Comparison of ENCODE assay signal across 9 mouse cellular contexts in the genomic region with DNA sequence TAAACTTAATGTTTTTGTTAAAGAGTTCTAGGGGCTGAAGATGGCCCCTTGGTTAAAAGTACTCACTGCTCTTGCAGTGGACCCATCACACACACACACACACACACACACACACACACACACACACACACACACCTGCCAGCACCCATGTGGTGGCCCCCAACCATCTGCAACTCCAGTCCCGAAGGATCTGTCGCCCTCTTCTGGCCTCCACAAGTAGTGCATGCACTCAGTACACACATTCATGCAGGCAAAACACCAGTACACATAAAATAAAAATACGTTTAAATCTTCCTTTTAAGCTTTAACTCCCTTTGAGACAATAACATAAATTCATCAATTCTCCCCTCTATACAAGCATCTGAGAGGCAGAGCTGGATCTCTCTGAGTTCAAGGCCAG. TPM values are rescaled to one million over a fixed set of nuclear protein-coding genes. Genes with fewer than 3 reads are reported as not detected.
DNase-seq lines count a peak whose midpoint lies in the region; ATAC-seq and TF ChIP-seq lines count a peak whose summit lies in the region.
"Had no signal": no experiment of that assay in that cellular context is flagged by ENCODE, and none has a peak within 500 bp of the region (broad histone marks: within the 10 kb centered on the region; RNA-seq: fewer than 3 reads in every experiment).

No protein-coding gene starts in this region.

- peaks cover 27% of the 10 kb centered on the region for H3K4me1 ChIP-seq in forebrain, embryonic 14.5 days (ENCODE audit: control insufficient read depth, insufficient read depth, low read length)
- peaks cover 33% of the 10 kb centered on the region for H3K4me1 ChIP-seq in forebrain, embryonic 12.5 days
- no peaks in the 10 kb centered on the region for H3K4me1 ChIP-seq in liver, adult 2 months (ENCODE audit: control insufficient read depth, insufficient read depth, low read length)
- H3K4me1 ChIP-seq in liver, embryonic 12.5 days: no peaks in the 10 kb centered on the region
- no peaks in the 10 kb centered on the region for H3K4me1 ChIP-seq in lung, postnatal 0 days (ENCODE audit: insufficient read depth, low read depth, low read length)

- peak; percentile 46 for DNase-seq in forebrain, embryonic 14.5 days (ENCODE audit: low spot score)
- no peak for DNase-seq in liver, adult 2 months (ENCODE audit: extremely low read depth, low read depth, low spot score)
- peak; percentile 34 for DNase-seq in T-cell, adult 2 months (ENCODE audit: low spot score)
- peak; percentile 52 for DNase-seq in embryo, embryonic 9.5 days (ENCODE audit: extremely low spot score)
- DNase-seq in lung, postnatal 0 days (ENCODE audit: low spot score): peak; percentile 39
- no peak for DNase-seq in frontal cortex, postnatal 14 days (ENCODE audit: low spot score in 2 of 2)

- H3K36me3 ChIP-seq in forebrain, embryonic 14.5 days (ENCODE audit: control insufficient read depth, insufficient read depth, low read length): no peaks in the 10 kb centered on the region
- H3K36me3 ChIP-seq in forebrain, embryonic 12.5 days (replicated peaks): no peaks in the 10 kb centered on the region
- no peaks in the 10 kb centered on the region for H3K36me3 ChIP-seq in liver, adult 2 months (ENCODE audit: control insufficient read depth, insufficient read depth, low read length)
- H3K36me3 ChIP-seq in liver, embryonic 12.5 days: no peaks in the 10 kb centered on the region
- no peaks in the 10 kb centered on the region for H3K36me3 ChIP-seq in lung, postnatal 0 days (ENCODE audit: insufficient read depth, low read length)
- H3K36me3 ChIP-seq: neural tube, embryonic 12.5 days had no signal

- H3K27me3 ChIP-seq in forebrain, embryonic 14.5 days (replicated peaks; ENCODE audit: control insufficient read depth, insufficient read depth, low read length): no peaks in the 10 kb centered on the region
- H3K27me3 ChIP-seq in forebrain, embryonic 12.5 days: no peaks in the 10 kb centered on the region
- H3K27me3 ChIP-seq in liver, adult 2 months (ENCODE audit: control insufficient read depth, insufficient read depth, low read length): no peaks in the 10 kb centered on the region
- no peaks in the 10 kb centered on the region for H3K27me3 ChIP-seq in liver, embryonic 12.5 days (replicated peaks)
- no peaks in the 10 kb centered on the region for H3K27me3 ChIP-seq in lung, postnatal 0 days (replicated peaks; ENCODE audit: insufficient read depth, low read length)
- H3K27me3 ChIP-seq: neural tube, embryonic 12.5 days had no signal

- TF ChIP-seq POLR2A in liver, adult 2 months (IDR thresholded peaks at IDR 0.05; ENCODE audit: extremely low read depth, insufficient read depth, low read length): no peak

- ATAC-seq in forebrain, embryonic 14.5 days: no peak
- ATAC-seq in forebrain, embryonic 12.5 days (ENCODE audit: low FRiP score): no peak
- ATAC-seq in liver, embryonic 12.5 days: no peak
- ATAC-seq in lung, postnatal 0 days: no peak

- TF ChIP-seq EP300 in lung, postnatal 0 days (IDR thresholded peaks at IDR 0.05): no peak

- 0 out of 2 replicates have a peak, but pooled peaks cover 2% of the 10 kb centered on the region for H3K79me2 ChIP-seq in liver, adult 2 months (ENCODE audit: control insufficient read depth, insufficient read depth, low read length)

- H3K4me2 ChIP-seq in forebrain, embryonic 14.5 days (ENCODE audit: low read length): no peak overlapping the region
- H3K4me2 ChIP-seq in forebrain, embryonic 12.5 days: no peak overlapping the region
- H3K4me2 ChIP-seq in liver, embryonic 12.5 days: no peak overlapping the region
- no peak overlapping the region for H3K4me2 ChIP-seq in lung, postnatal 0 days (replicated peaks; ENCODE audit: low read depth, low read length)
- H3K4me2 ChIP-seq: neural tube, embryonic 12.5 days had no signal

- H3K4me3 ChIP-seq in forebrain, embryonic 14.5 days (ENCODE audit: low read depth, low read length): no peak overlapping the region
- H3K4me3 ChIP-seq in forebrain, embryonic 12.5 days (replicated peaks): no peak overlapping the region
- no peak overlapping the region for H3K4me3 ChIP-seq in liver, adult 2 months (ENCODE audit: insufficient read depth, low read depth, low read length)
- no peak overlapping the region for H3K4me3 ChIP-seq in liver, embryonic 12.5 days
- no peak overlapping the region for H3K4me3 ChIP-seq in lung, postnatal 0 days (ENCODE audit: low read depth, low read length)
- H3K4me3 ChIP-seq: neural tube, embryonic 12.5 days had no signal

- H3K9ac ChIP-seq in forebrain, embryonic 14.5 days (ENCODE audit: low read length): no peak overlapping the region
- no peak overlapping the region for H3K9ac ChIP-seq in forebrain, embryonic 12.5 days
- no peak overlapping the region for H3K9ac ChIP-seq in liver, adult 2 months (ENCODE audit: low read depth, low read length)
- H3K9ac ChIP-seq in liver, embryonic 12.5 days: no peak overlapping the region
- no peak overlapping the region for H3K9ac ChIP-seq in lung, postnatal 0 days (replicated peaks; ENCODE audit: low read depth)
- H3K9ac ChIP-seq: neural tube, embryonic 12.5 days had no signal

- no peak overlapping the region for H3K27ac ChIP-seq in forebrain, embryonic 14.5 days (ENCODE audit: low read depth, low read length)
- H3K27ac ChIP-seq in forebrain, embryonic 12.5 days: no peak overlapping the region
- H3K27ac ChIP-seq in liver, adult 2 months (replicated peaks; ENCODE audit: insufficient read depth, low read depth, low read length): no peak overlapping the region
- no peak overlapping the region for H3K27ac ChIP-seq in liver, embryonic 12.5 days
- no peak overlapping the region for H3K27ac ChIP-seq in lung, postnatal 0 days (ENCODE audit: low read length)
- H3K27ac ChIP-seq: neural tube, embryonic 12.5 days had no signal

- 31% methylated on average over 3 of the region's 3 CpGs for WGBS in forebrain, embryonic 14.5 days
- 35% methylated on average over 3 of the region's 3 CpGs for WGBS in forebrain, embryonic 12.5 days
- 34% methylated on average over 3 of the region's 3 CpGs for WGBS in liver, adult 2 months
- 22% methylated on average over 3 of the region's 3 CpGs for WGBS in liver, embryonic 12.5 days (ENCODE audit: insufficient replicate concordance)
- WGBS in lung, postnatal 0 days: 23% methylated on average over 3 of the region's 3 CpGs

- H3K9me3 ChIP-seq in forebrain, embryonic 14.5 days (replicated peaks; ENCODE audit: control insufficient read depth, low read length): no peaks in the 10 kb centered on the region
- no peaks in the 10 kb centered on the region for H3K9me3 ChIP-seq in forebrain, embryonic 12.5 days
- H3K9me3 ChIP-seq in liver, embryonic 12.5 days (replicated peaks): no peaks in the 10 kb centered on the region
- no peaks in the 10 kb centered on the region for H3K9me3 ChIP-seq in lung, postnatal 0 days (ENCODE audit: low read length)
- H3K9me3 ChIP-seq: neural tube, embryonic 12.5 days had no signal

- TF ChIP-seq CTCF in liver, adult 2 months (IDR thresholded peaks at IDR 0.05; ENCODE audit: low read depth, low read length): peak; percentile 78
- TF ChIP-seq CTCF in lung, postnatal 0 days (IDR thresholded peaks at IDR 0.05): peak; percentile 91

RNA-seq across cellular contexts. Expression of a gene that starts 23.7 kb away (rescaled TPM):
- polyA plus RNA-seq in forebrain, embryonic 14.5 days (2014; fragmentation: Nextera tagmentation; extraction: Ambion mirVana): 32.6 and 40.2 TPM in 2 replicates
- 23.8 and 28.7 TPM in 2 replicates for polyA plus RNA-seq in forebrain, embryonic 12.5 days (2016; fragmentation: Nextera tagmentation; extraction: Ambion mirVana)
- 2.6 and 3.6 TPM in 2 replicates for total RNA-seq in liver, adult 2 months (2014; rRNA removed)
- polyA plus RNA-seq in liver, adult 2 months (2012; rRNA removed): 2.7 and 3.3 TPM in 2 replicates
- 1.1 and 1.4 TPM in 2 replicates for polyA plus RNA-seq in liver, embryonic 12.5 days (2016; fragmentation: Nextera tagmentation; extraction: Ambion mirVana)
- polyA plus RNA-seq in lung, postnatal 0 days (2015; fragmentation: Nextera tagmentation; extraction: Ambion mirVana): 1.8 and 2.2 TPM in 2 replicates

Comparison
In these comparisons a context has a peak if more than half of its experiments do, and no peak if none do; other contexts are left out.
1. DNase-seq: peak in forebrain, embryonic 14.5 days (single experiment), T-cell, adult 2 months (single experiment), embryo, embryonic 9.5 days (single experiment) and lung, postnatal 0 days (single experiment); none in liver, adult 2 months (single experiment) and frontal cortex, postnatal 14 days (0 of 2).